Mouse (Mus musculus) heart, embryonic 12.5 days (tissue): ENCODE data around the gene Rnf214. TPM values are rescaled to one million over a fixed set of nuclear protein-coding genes. Genes with fewer than 3 reads are reported as not detected.

Experiments
- ATAC-seq: fragments of 200-750 bp; cut with Nextera tagmentation; 2 replicates; pipeline ENCODE4 v1.8.0; 2017; ENCODE audit warnings: moderate TSS enrichment, moderate library complexity; ENCODE audit not compliant: insufficient number of reproducible peaks, low FRiP score
- H3K27ac ChIP-seq: fragments of 300-500 bp; sonication (generic); 2 replicates; pipeline ENCODE4 v1.5.1; 2016; ENCODE audit warnings: mild to moderate bottlenecking, moderate library complexity; ENCODE audit not compliant: poor library complexity, severe bottlenecking
- H3K27me3 ChIP-seq: fragments of 300-500 bp; sonication (generic); replicated peaks from 2 replicates; pipeline ENCODE4 v1.6.1; 2016; ENCODE audit warnings: mild to moderate bottlenecking, moderate library complexity
- H3K36me3 ChIP-seq: fragments of 300-500 bp; sonication (generic); 2 replicates; pipeline ENCODE4 v1.6.1; 2016; ENCODE audit warnings: mild to moderate bottlenecking, moderate library complexity
- H3K4me1 ChIP-seq: fragments of 300-500 bp; sonication (generic); replicated peaks from 2 replicates; pipeline ENCODE4 v1.6.1; 2016; ENCODE audit warnings: mild to moderate bottlenecking
- H3K4me2 ChIP-seq: fragments of 300-500 bp; sonication (generic); 2 replicates; pipeline ENCODE4 v1.6.1; 2016; ENCODE audit warnings: mild to moderate bottlenecking, moderate library complexity
- H3K4me3 ChIP-seq: fragments of 300-500 bp; sonication (generic); 2 replicates; pipeline ENCODE4 v1.5.1; 2016; ENCODE audit warnings: mild to moderate bottlenecking
- H3K9ac ChIP-seq: fragments of 300-500 bp; sonication (generic); 2 replicates; pipeline ENCODE4 v1.6.1; 2016; ENCODE audit warnings: mild to moderate bottlenecking, moderate library complexity
- H3K9me3 ChIP-seq: fragments of 300-500 bp; sonication (generic); replicated peaks from 2 replicates; pipeline ENCODE4 v1.6.1; 2016; ENCODE audit warnings: mild to moderate bottlenecking, moderate library complexity
- WGBS: fragments of 180-500 bp; shearing (Covaris S2); methylation state at CpG from one replicate; pipeline ENCODE4 v1.1.7; 2016; 5-methylcytosine and 5-hydroxymethylcytosine counted together
- polyA plus RNA-seq: library from polyadenylated mRNA; unstranded; fragments of >200 nt; fragmentation: Nextera tagmentation; extraction: Ambion mirVana; gene quantifications from 2 replicates; pipeline ENCODE4 v1.2.1, GENCODE M21; 2016

Rnf214 gene
- polyA plus RNA-seq, 1 experiment from 2014 or later = 43.6 TPM

GRCm38 (mm10) chr9:45932571-45933415 is 26.1 kb upstream of the Rnf214 start:
- H3K4me1 ChIP-seq = peaks cover 41% of the 10 kb centered on the region
- no peaks in the 10 kb centered on the region for H3K27me3 ChIP-seq
- no peaks in the 10 kb centered on the region for H3K9me3 ChIP-seq
- WGBS = 55% methylated on average over 11 of the region's 11 CpGs
- peaks cover 41% of the 10 kb centered on the region for H3K36me3 ChIP-seq
- H3K9ac ChIP-seq = peak overlapping the region; percentile 13; the same call in 1 of the 2 replicates
- ATAC-seq = no peak
- peak overlapping the region; percentile 25; the same call in 1 of the 2 replicates for H3K4me3 ChIP-seq
- peak overlapping the region; percentile 71 for H3K4me2 ChIP-seq
- H3K27ac ChIP-seq = 0 out of 2 replicates have a peak overlapping the region, but pooled peaks have one; percentile 4

GRCm38 (mm10) chr9:45931958-45932357 is 25.2 kb upstream of the Rnf214 start:
- H3K4me3 ChIP-seq = no peak overlapping the region
- peaks cover 48% of the 10 kb centered on the region for H3K36me3 ChIP-seq
- 0 out of 2 replicates have a peak overlapping the region, but pooled peaks have one; percentile 71 for H3K4me2 ChIP-seq
- 0 out of 2 replicates have a peak overlapping the region, but pooled peaks have one; percentile 13 for H3K9ac ChIP-seq
- WGBS = 39% methylated on average over 1 of the region's 1 CpGs
- 0 out of 2 replicates have a peak overlapping the region, but pooled peaks have one; percentile 9 for H3K27ac ChIP-seq
- H3K9me3 ChIP-seq = no peaks in the 10 kb centered on the region
- no peak for ATAC-seq
- peaks cover 41% of the 10 kb centered on the region for H3K4me1 ChIP-seq
- H3K27me3 ChIP-seq = no peaks in the 10 kb centered on the region

DNA sequence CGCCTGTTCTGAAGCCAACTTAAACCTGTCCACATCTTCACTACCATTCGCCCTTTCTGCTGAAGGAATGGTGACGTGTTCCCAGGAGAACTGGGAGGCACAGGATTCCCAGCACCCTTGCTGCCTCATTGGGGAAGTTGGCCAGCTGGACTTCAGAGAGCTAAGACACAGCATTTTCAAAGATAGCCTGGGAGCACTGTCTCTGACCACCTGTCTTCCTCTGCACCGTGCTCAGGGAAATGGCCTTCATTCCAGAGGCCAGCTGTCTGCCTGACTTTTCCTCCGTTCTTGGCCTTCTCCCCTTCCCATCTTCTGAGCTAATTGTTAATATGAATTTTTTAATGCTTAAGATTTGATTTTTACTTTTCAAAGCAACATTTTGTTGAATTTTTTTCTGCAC is 22.6 kb upstream of the Rnf214 start:
- WGBS = 85% methylated on average over 5 of the region's 5 CpGs
- H3K9ac ChIP-seq = no peak overlapping the region
- no peak overlapping the region for H3K27ac ChIP-seq
- no peaks in the 10 kb centered on the region for H3K27me3 ChIP-seq
- no peak for ATAC-seq
- no peak overlapping the region for H3K4me2 ChIP-seq
- H3K9me3 ChIP-seq = no peaks in the 10 kb centered on the region
- peaks cover 64% of the 10 kb centered on the region for H3K36me3 ChIP-seq
- H3K4me3 ChIP-seq = no peak overlapping the region
- H3K4me1 ChIP-seq = peaks cover 20% of the 10 kb centered on the region

DNA sequence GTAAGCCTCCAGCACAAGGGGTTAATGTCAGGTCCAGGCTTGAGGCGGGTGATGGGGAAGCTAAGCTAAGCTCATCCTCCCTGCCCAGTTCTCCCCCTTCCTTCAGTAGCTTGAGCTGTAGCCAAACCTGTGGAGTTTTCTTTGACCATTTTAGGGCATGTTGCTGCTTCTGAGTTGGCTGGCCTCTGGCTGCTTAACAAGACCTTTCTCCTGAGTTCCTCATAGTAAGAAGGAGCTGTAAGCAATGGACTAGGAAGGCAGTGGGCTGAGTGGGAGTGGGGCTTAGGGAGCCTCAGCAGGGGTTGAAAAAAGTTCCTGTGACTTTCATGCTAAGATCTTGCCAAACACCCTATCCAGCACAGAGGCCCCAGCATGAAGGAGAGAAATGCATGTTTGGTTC is 13.2 kb upstream of the Rnf214 start:
- H3K9ac ChIP-seq = no peak overlapping the region
- no peak overlapping the region for H3K27ac ChIP-seq
- no peak overlapping the region for H3K4me3 ChIP-seq
- H3K4me2 ChIP-seq = no peak overlapping the region
- H3K4me1 ChIP-seq = no peaks in the 10 kb centered on the region
- H3K36me3 ChIP-seq = peaks cover 86% of the 10 kb centered on the region
- no peaks in the 10 kb centered on the region for H3K27me3 ChIP-seq
- no peak for ATAC-seq
- no peaks in the 10 kb centered on the region for H3K9me3 ChIP-seq
- WGBS = 53% methylated on average over 1 of the region's 1 CpGs

DNA sequence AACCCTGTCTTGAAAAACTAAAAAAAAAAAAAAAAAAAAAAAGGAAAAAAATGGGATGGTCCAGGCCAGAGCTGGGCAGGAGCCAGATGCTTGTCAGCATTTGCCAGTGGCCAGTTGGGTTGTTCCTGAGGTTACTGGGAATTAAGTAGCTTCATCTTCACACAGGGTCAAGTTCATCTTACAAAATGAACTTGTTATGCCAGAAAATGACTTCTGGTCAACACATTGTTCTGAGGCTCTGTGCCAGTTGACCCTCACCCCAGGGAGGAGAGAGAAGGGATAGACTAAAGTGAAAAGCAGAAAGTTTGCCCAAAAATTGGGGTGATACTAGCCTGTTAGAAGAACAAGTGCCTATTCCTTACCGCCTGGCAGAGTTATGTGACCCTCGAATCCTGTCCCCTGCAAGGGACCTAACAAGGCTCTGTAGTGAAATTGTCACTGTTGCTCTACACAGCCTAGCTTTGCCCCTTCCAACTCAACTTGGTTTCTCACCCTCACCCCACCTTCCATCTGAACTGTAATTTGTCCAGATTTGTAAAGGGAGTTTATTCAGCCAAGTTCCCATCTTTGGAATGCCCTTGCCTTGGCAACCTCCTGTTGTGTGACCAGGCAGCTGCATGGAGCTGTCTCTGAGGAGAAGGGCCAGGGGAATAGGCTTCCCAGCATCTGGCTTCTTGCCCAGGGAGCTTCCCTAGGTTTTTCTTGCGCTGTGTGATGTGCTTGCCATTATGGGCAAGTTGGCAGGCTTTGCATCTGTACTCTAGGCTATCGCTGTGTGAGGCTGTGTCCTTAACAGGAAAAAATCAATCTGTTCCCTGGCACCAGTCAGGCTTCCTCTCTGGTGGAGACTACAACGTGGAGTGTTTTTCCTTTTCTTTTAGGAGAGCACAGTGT is 10.6 kb upstream of the Rnf214 start:
- H3K36me3 ChIP-seq = peaks cover 95% of the 10 kb centered on the region

GRCm38 (mm10) chr9:45915659-45916058 is 8.9 kb upstream of the Rnf214 start:
- ATAC-seq = no peak
- Histone ChIP-seq H3K4me2 (no peak overlapping the region), H3K9me3 (no peaks in the 10 kb centered on the region), H3K4me3 (no peak overlapping the region), H3K9ac (no peak overlapping the region), H3K36me3 (peaks cover 97% of the 10 kb centered on the region), H3K27ac (no peak overlapping the region), H3K4me1 (no peaks in the 10 kb centered on the region), H3K27me3 (no peaks in the 10 kb centered on the region)
- WGBS = 85% methylated on average over 2 of the region's 2 CpGs

More for the DNA sequence above, 10.6 kb upstream of the Rnf214 start:
- Histone ChIP-seq H3K27ac (no peak overlapping the region), H3K4me1 (no peaks in the 10 kb centered on the region), H3K4me2 (no peak overlapping the region), H3K27me3 (no peaks in the 10 kb centered on the region), H3K4me3 (no peak overlapping the region), H3K9ac (no peak overlapping the region), H3K9me3 (no peaks in the 10 kb centered on the region)
- no peak for ATAC-seq
- WGBS = 86% methylated on average over 5 of the region's 5 CpGs

DNA sequence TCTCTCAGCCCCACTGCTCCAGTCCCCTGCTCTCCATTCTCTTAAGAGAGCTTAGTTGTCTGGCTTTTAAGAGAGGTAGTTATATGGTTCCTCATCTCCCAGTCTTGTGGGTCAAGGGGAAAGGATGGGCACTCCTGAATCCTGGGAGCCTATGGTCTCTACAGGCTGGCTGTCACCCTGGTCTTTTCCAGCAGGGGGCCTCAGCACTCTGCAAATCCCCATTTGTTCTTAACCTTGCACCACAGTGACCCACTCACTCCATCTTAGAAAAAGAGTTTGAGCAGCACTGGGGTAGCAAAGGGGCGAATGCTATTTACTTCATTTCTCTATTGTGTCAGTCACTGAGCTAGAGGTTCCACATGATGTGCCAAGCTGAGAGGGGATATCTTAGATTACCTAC is 5.0 kb upstream of the Rnf214 start:
- H3K27ac ChIP-seq = no peak overlapping the region
- peaks cover 10% of the 10 kb centered on the region for H3K4me1 ChIP-seq
- H3K4me2 ChIP-seq = no peak overlapping the region
- no peak overlapping the region for H3K4me3 ChIP-seq
- H3K36me3 ChIP-seq = peaks cover 79% of the 10 kb centered on the region
- ATAC-seq = no peak
- no peaks in the 10 kb centered on the region for H3K27me3 ChIP-seq
- no peaks in the 10 kb centered on the region for H3K9me3 ChIP-seq
- WGBS = 53% methylated on average over 1 of the region's 1 CpGs
- no peak overlapping the region for H3K9ac ChIP-seq

- Histone ChIP-seq H3K27ac (no peak overlapping the region), H3K4me2 (no peak overlapping the region), H3K36me3 (peaks cover 72% of the 10 kb centered on the region), H3K9ac (no peak overlapping the region), H3K27me3 (no peaks in the 10 kb centered on the region), H3K4me3 (no peak overlapping the region), H3K9me3 (no peaks in the 10 kb centered on the region), H3K4me1 (peaks cover 10% of the 10 kb centered on the region)
- no peak for ATAC-seq
- 86% methylated on average over 3 of the region's 3 CpGs for WGBS
These were observed 4.3 kb upstream of the Rnf214 start for GRCm38 (mm10) chr9:45910995-45911394.

GRCm38 (mm10) chr9:45907078-45907428 is 342 bp upstream of the Rnf214 start:
- Histone ChIP-seq H3K9me3 (no peaks in the 10 kb centered on the region), H3K4me2 (peak overlapping the region; percentile 80), H3K4me1 (peaks cover 21% of the 10 kb centered on the region), H3K36me3 (peaks cover 46% of the 10 kb centered on the region), H3K9ac (peak overlapping the region; percentile 97), H3K27me3 (no peaks in the 10 kb centered on the region), H3K4me3 (peak overlapping the region; percentile 95), H3K27ac (peak overlapping the region; percentile 96)
- WGBS = 0% methylated on average over 19 of the region's 19 CpGs
- peak; percentile 29 for ATAC-seq

GRCm38 (mm10) chr9:45905811-45906237 is 887 bp downstream of the Rnf214 start:
- Histone ChIP-seq H3K4me1 (peaks cover 21% of the 10 kb centered on the region), H3K9ac (peak overlapping the region; percentile 97), H3K27me3 (no peaks in the 10 kb centered on the region), H3K4me2 (peak overlapping the region; percentile 80), H3K9me3 (no peaks in the 10 kb centered on the region), H3K4me3 (peak overlapping the region; percentile 95), H3K27ac (peak overlapping the region; percentile 96), H3K36me3 (peaks cover 38% of the 10 kb centered on the region)
- WGBS = 0% methylated on average over 19 of the region's 27 CpGs
- peak; percentile 57 for ATAC-seq

DNA sequence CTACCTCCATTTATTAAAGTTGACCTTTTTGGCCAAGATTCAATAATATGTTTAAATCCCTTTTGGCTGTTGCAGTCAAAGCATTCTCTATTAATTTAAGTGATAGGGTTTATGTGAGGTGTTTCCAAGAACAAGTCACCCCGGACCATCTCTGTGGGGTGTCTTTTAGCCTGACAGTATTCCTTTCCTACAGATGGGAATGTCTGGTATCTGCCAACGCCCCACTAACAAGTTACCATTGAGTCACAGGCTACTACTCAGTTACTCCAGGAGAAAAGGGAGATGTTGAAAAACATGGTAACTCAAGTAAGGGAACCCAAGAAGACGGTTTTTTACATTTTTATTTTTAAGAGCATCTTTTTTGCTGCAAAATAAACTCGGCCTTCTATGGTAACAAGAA is 1.5 kb downstream of the Rnf214 start:
- no peak overlapping the region for H3K9ac ChIP-seq
- peak overlapping the region; percentile 95 for H3K4me3 ChIP-seq
- peaks cover 31% of the 10 kb centered on the region for H3K36me3 ChIP-seq
- H3K27me3 ChIP-seq = no peaks in the 10 kb centered on the region
- no peaks in the 10 kb centered on the region for H3K9me3 ChIP-seq
- peaks cover 21% of the 10 kb centered on the region for H3K4me1 ChIP-seq
- ATAC-seq = no peak
- peak overlapping the region; percentile 80 for H3K4me2 ChIP-seq
- WGBS = 51% methylated on average over 4 of the region's 4 CpGs
- no peak overlapping the region for H3K27ac ChIP-seq
